Mouse (Mus musculus) midbrain, embryonic 13.5 days (tissue): ENCODE data around the gene Prkcz. TPM values are rescaled to one million over a fixed set of nuclear protein-coding genes. Genes with fewer than 3 reads are reported as not detected.

Source experiments
- ATAC-seq: fragments of 200-750 bp; cut with Nextera tagmentation; 2 replicates; pipeline ENCODE4 v1.8.0; 2017; ENCODE audit warnings: mild to moderate bottlenecking, moderate TSS enrichment, moderate library complexity
- H3K27ac ChIP-seq: fragments of 300-500 bp; sonication (generic); 2 replicates; pipeline ENCODE4 v1.5.1; 2015; ENCODE audit warnings: inconsistent platforms, mild to moderate bottlenecking, moderate library complexity
- H3K27me3 ChIP-seq: fragments of 300-500 bp; sonication (generic); 2 replicates; pipeline ENCODE4 v1.6.1; 2015; ENCODE audit warnings: mild to moderate bottlenecking, inconsistent platforms
- H3K36me3 ChIP-seq: fragments of 300-500 bp; sonication (generic); 2 replicates; pipeline ENCODE4 v1.6.1; 2015; ENCODE audit warnings: mild to moderate bottlenecking, inconsistent platforms
- H3K4me1 ChIP-seq: fragments of 300-500 bp; sonication (generic); replicated peaks from 2 replicates; pipeline ENCODE4 v1.6.1; 2015; ENCODE audit warnings: inconsistent platforms
- H3K4me2 ChIP-seq: fragments of 300-500 bp; sonication (generic); replicated peaks from 2 replicates; pipeline ENCODE4 v1.6.1; 2015; ENCODE audit warnings: moderate library complexity, mild to moderate bottlenecking, inconsistent platforms
- H3K4me3 ChIP-seq: fragments of 300-500 bp; sonication (generic); replicated peaks from 2 replicates; pipeline ENCODE4 v1.5.1; 2015; ENCODE audit warnings: mild to moderate bottlenecking, inconsistent platforms
- H3K9ac ChIP-seq: fragments of 300-500 bp; sonication (generic); replicated peaks from 2 replicates; pipeline ENCODE4 v1.6.1; 2015; ENCODE audit warnings: mild to moderate bottlenecking, inconsistent platforms
- H3K9me3 ChIP-seq: fragments of 300-500 bp; sonication (generic); 2 replicates; pipeline ENCODE4 v1.6.1; 2016; ENCODE audit warnings: mild to moderate bottlenecking, inconsistent platforms
- WGBS: fragments of 180-500 bp; shearing (Covaris S2); methylation state at CpG from one replicate; pipeline ENCODE4 v1.1.7; 2015; 5-methylcytosine and 5-hydroxymethylcytosine counted together
- polyA plus RNA-seq: library from polyadenylated mRNA; unstranded; fragments of >200 nt; fragmentation: Nextera tagmentation; extraction: Ambion mirVana; gene quantifications from 2 replicates; pipeline ENCODE4 v1.2.1, GENCODE M21; 2015

The Prkcz gene
- polyA plus RNA-seq, 1 experiment from 2014 or later = 56.7 TPM

DNA sequence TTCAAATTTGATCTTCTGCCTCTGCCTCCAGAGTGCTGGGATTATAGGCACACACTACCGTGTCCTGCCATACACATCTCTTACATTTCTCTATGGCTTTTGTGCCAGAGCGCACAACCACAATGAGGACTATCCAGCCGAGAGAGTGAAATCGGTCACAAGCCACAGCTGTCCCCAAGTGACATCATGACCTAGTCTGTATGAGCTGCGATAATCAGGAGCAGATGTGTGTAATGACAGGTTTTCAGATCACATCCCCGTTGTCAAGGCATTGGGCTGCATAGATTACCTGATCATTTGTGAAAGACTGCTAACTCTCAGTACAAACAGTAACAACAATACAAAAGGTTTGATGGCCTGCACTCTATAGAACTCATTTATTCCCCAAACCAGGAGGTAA lies 83.2 kb downstream of the Prkcz start:
- Histone ChIP-seq H3K36me3 (0 out of 2 replicates have a peak, but pooled peaks cover under 1% of the 10 kb centered on the region), H3K4me2 (no peak overlapping the region), H3K4me1 (peaks cover 31% of the 10 kb centered on the region), H3K4me3 (no peak overlapping the region), H3K27ac (no peak overlapping the region), H3K27me3 (no peaks in the 10 kb centered on the region), H3K9me3 (no peaks in the 10 kb centered on the region), H3K9ac (no peak overlapping the region)
- 72% methylated on average over 6 of the region's 6 CpGs for WGBS
- ATAC-seq = no peak

DNA sequence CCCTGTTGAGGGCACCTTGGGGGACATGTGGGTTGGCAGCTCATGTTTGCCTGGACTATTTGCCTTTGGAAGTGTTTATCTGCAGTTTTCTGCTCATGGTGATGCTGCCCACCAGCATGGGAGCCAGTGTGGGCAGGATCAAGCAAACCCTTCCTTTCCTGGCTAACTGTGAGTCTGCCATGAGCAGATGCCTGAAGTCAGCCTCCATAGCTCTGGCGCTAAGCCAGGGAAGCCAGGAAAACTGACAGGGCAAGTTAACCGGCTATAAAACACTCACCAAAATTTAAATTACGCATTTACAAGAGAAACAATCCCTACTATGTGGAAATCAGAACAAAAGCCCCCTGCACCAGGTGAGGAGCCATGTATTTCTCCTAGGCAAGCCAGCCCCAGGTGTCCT lies 86.3 kb downstream of the Prkcz start:
- no peaks in the 10 kb centered on the region for H3K27me3 ChIP-seq
- 64% methylated on average over 3 of the region's 3 CpGs for WGBS
- ATAC-seq = no peak
- H3K9ac ChIP-seq = no peak overlapping the region
- peaks cover 6% of the 10 kb centered on the region for H3K4me1 ChIP-seq
- no peaks in the 10 kb centered on the region for H3K9me3 ChIP-seq
- no peak overlapping the region for H3K4me2 ChIP-seq
- H3K27ac ChIP-seq = no peak overlapping the region
- H3K4me3 ChIP-seq = no peak overlapping the region
- peaks cover 29% of the 10 kb centered on the region for H3K36me3 ChIP-seq

DNA sequence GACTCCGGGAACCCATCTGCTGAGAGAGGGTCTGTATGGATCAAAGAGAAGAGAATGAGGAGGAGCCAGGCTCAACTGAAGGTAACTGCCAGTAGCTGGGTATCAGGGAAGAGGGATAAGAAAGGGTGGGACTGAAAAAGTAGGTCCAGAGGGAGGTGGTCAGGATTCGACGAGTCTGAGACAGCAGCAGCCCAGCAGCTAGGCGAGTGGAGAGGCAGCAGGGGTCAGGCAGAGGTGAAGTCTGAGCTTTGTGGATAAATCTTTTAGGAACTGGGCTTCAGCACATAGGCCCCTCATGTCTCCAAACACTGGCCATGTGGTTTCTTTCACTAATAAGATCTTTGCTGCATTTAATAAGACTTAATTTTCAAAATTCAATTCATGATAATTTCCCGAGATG lies 86.7 kb downstream of the Prkcz start:
- no peak overlapping the region for H3K4me3 ChIP-seq
- no peak overlapping the region for H3K9ac ChIP-seq
- WGBS = 62% methylated on average over 5 of the region's 5 CpGs
- H3K36me3 ChIP-seq = peaks cover 32% of the 10 kb centered on the region
- no peak overlapping the region for H3K27ac ChIP-seq
- H3K4me1 ChIP-seq = peaks cover 6% of the 10 kb centered on the region
- no peaks in the 10 kb centered on the region for H3K27me3 ChIP-seq
- no peak overlapping the region for H3K4me2 ChIP-seq
- H3K9me3 ChIP-seq = no peaks in the 10 kb centered on the region
- ATAC-seq = no peak

GRCm38 (mm10) chr4:155268382-155268781 lies 92.8 kb downstream of the Prkcz start:
- H3K9me3 ChIP-seq = no peaks in the 10 kb centered on the region
- H3K4me3 ChIP-seq = no peak overlapping the region
- 46% methylated on average over 5 of the region's 5 CpGs for WGBS
- H3K4me1 ChIP-seq = 0 out of 2 replicates have a peak, but pooled peaks cover 3% of the 10 kb centered on the region
- no peak for ATAC-seq
- no peak overlapping the region for H3K4me2 ChIP-seq
- H3K36me3 ChIP-seq = peaks cover 53% of the 10 kb centered on the region
- no peak overlapping the region for H3K9ac ChIP-seq
- H3K27me3 ChIP-seq = no peaks in the 10 kb centered on the region
- H3K27ac ChIP-seq = no peak overlapping the region

DNA sequence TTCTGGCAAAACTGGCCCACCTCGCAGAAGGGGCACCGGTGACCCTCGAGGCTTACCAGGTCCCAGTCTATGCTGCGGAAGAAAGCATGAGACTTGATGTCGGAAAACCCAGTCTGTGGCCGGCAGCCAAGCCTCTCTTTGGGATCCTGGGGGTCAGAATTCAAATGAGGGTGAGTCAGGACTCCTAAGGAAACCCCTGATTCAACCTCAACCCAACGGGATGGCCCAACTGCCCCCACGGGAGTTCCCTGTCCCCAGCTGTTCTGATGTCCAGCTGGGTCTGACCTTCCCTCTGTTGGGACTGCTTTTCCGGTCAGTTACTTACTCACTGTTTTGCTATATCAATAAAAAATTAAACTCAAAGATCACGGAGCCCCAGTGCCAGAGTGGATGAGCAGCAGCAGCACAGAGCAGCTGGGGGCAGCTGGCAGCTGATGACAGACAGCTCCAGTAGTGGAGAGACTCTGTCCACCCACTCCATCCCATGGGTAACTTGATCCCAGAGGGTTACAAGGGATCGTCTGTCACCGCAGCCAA lies 93.5 kb downstream of the Prkcz start:
- no peak overlapping the region for H3K27ac ChIP-seq
- 72% methylated on average over 12 of the region's 12 CpGs for WGBS
- H3K9me3 ChIP-seq = no peaks in the 10 kb centered on the region
- no peaks in the 10 kb centered on the region for H3K27me3 ChIP-seq
- no peak overlapping the region for H3K4me2 ChIP-seq
- peaks cover 55% of the 10 kb centered on the region for H3K36me3 ChIP-seq
- 0 out of 2 replicates have a peak, but pooled peaks cover 3% of the 10 kb centered on the region for H3K4me1 ChIP-seq
- no peak for ATAC-seq
- H3K9ac ChIP-seq = no peak overlapping the region
- no peak overlapping the region for H3K4me3 ChIP-seq

- Histone ChIP-seq H3K27ac (no peak overlapping the region), H3K4me2 (no peak overlapping the region), H3K36me3 (peaks cover 55% of the 10 kb centered on the region), H3K27me3 (no peaks in the 10 kb centered on the region), H3K4me1 (0 out of 2 replicates have a peak, but pooled peaks cover 3% of the 10 kb centered on the region), H3K9me3 (no peaks in the 10 kb centered on the region), H3K9ac (no peak overlapping the region), H3K4me3 (no peak overlapping the region)
- WGBS = 84% methylated on average over 7 of the region's 7 CpGs
- no peak for ATAC-seq
Observed at GRCm38 (mm10) chr4:155267047-155267543, 94.1 kb downstream of the Prkcz start.

- Histone ChIP-seq H3K36me3 (peaks cover 51% of the 10 kb centered on the region), H3K4me3 (no peak overlapping the region), H3K4me2 (no peak overlapping the region), H3K27me3 (no peaks in the 10 kb centered on the region), H3K4me1 (0 out of 2 replicates have a peak, but pooled peaks cover 3% of the 10 kb centered on the region), H3K9me3 (peaks cover 3% of the 10 kb centered on the region), H3K9ac (no peak overlapping the region), H3K27ac (no peak overlapping the region)
- 92% methylated on average over 3 of the region's 3 CpGs for WGBS
- ATAC-seq = no peak
Observed at GRCm38 (mm10) chr4:155264521-155265321, 96.4 kb downstream of the Prkcz start.

DNA sequence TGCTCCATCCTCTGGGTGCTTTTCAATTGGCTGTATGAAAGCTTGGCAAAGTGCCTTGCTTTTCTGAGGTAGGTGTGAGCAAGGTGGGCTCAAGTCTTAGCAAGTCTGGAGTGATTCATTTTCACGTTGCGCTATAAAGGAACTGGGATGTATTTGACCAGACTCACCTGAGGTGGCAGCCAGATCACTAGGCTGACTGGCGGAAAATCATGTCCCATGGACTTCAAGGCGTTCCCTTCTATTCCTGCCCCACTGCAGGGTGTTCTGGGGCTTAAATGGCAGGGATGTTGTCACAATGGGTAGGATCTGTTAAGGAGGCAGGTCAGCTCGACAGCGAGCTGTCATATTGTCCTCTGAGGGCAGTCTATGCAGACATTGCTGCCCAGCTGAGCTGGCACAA lies 108.9 kb downstream of the Prkcz start:
- Histone ChIP-seq H3K4me2 (peak overlapping the region; percentile 90), H3K9me3 (no peaks in the 10 kb centered on the region), H3K4me1 (peaks cover 36% of the 10 kb centered on the region), H3K9ac (peak overlapping the region; percentile 48), H3K27me3 (no peaks in the 10 kb centered on the region), H3K27ac (no peak overlapping the region), H3K4me3 (no peak overlapping the region), H3K36me3 (peaks cover 25% of the 10 kb centered on the region)
- 83% methylated on average over 6 of the region's 6 CpGs for WGBS
- no peak for ATAC-seq

GRCm38 (mm10) chr4:155251147-155251546 lies 110.0 kb downstream of the Prkcz start:
- no peaks in the 10 kb centered on the region for H3K27me3 ChIP-seq
- H3K36me3 ChIP-seq = peaks cover 14% of the 10 kb centered on the region
- peak overlapping the region; percentile 86 for H3K9ac ChIP-seq
- WGBS = 60% methylated on average over 3 of the region's 3 CpGs
- peak overlapping the region; percentile 90 for H3K4me2 ChIP-seq
- peaks cover 36% of the 10 kb centered on the region for H3K4me1 ChIP-seq
- H3K4me3 ChIP-seq = peak overlapping the region; percentile 60
- H3K9me3 ChIP-seq = no peaks in the 10 kb centered on the region
- H3K27ac ChIP-seq = no peak overlapping the region; the same call in 1 of the 2 replicates
- ATAC-seq = no peak

GRCm38 (mm10) chr4:155250361-155251117 lies 110.6 kb downstream of the Prkcz start:
- peaks cover 9% of the 10 kb centered on the region for H3K36me3 ChIP-seq
- H3K4me3 ChIP-seq = peak overlapping the region; percentile 60
- H3K27ac ChIP-seq = peak overlapping the region; percentile 98
- no peaks in the 10 kb centered on the region for H3K9me3 ChIP-seq
- peaks cover 36% of the 10 kb centered on the region for H3K4me1 ChIP-seq
- 11% methylated on average over 23 of the region's 23 CpGs for WGBS
- no peaks in the 10 kb centered on the region for H3K27me3 ChIP-seq
- H3K4me2 ChIP-seq = peak overlapping the region; percentile 90
- peak; percentile 40 for ATAC-seq
- H3K9ac ChIP-seq = peak overlapping the region; percentile 86

DNA sequence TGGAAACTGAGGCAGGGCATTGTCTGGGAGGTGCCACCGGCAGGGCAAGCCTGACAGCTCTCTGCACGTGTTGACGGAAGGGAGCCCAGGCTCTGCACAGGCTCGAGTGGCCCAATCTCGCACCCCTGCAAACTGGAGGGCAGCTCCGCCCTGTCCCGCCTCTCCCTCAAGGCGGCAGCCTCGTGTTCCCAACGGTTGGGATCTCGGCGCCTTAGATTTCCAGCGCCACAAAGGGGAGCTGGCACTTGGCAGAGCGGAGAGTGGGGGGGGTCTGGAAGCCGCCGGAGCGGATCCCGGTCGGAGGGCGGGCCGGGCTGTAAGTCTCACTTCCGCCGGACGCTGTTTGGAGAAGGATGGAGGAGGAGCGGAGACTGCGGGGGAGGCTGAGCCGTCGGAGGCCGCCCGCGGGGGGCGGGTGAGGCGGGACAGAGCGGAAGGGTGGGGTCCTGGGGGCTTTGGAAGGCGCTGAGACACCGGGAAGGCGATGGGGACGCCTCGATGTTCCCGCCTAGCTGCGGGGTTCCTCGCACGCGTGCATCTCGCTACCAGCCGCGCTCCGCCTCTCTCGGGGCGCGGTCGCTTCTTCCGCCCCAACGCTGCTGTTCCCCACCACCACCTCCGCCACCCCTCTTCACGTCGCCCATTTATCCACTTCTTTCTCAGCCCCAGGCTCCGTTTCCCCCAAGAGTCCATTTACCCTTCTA lies 111.4 kb downstream of the Prkcz start, which contains the start of gene Faap20:
TSS of gene Faap20 (plus strand) at position 155 of the 704 bp plus-strand sequence.
- Histone ChIP-seq H3K36me3 (peaks cover 9% of the 10 kb centered on the region), H3K9ac (peak within 1 kb of the TSS; percentile 86), H3K27me3 (no peaks in the 10 kb centered on the region), H3K4me1 (peaks cover 36% of the 10 kb centered on the region), H3K4me2 (peak within 1 kb of the TSS; percentile 90), H3K4me3 (peak within 1 kb of the TSS; percentile 60), H3K9me3 (no peaks in the 10 kb centered on the region), H3K27ac (peak within 1 kb of the TSS; percentile 98)
- WGBS = 0% methylated on average over 55 of the region's 58 CpGs
- peak; percentile 93 for ATAC-seq
